Mouse (Mus musculus): ENCODE data around the gene AI467606. TPM values are rescaled to one million over a fixed set of nuclear protein-coding genes. Genes with fewer than 3 reads are reported as not detected.

AI467606 gene
- polyA plus RNA-seq, 2 experiments: 5.3 to 5.6 TPM

GRCm38 (mm10) chr7:127140623-127141404, 49.7 kb downstream of the AI467606 start:
- 62% methylated on average over 7 of the region's 7 CpGs for WGBS
- Histone ChIP-seq H3K27ac (replicated peaks; ENCODE audit: low read depth, low read length) (no peak overlapping the region), H3K9ac (ENCODE audit: low read depth, low read length, severe bottlenecking) (no peak overlapping the region), H3K27me3 (ENCODE audit: control insufficient read depth, insufficient read depth, low read length) (no peaks in the 10 kb centered on the region), H3K4me1 (ENCODE audit: control insufficient read depth, insufficient read depth, low read length) (no peaks in the 10 kb centered on the region), H3K4me3 (replicated peaks; ENCODE audit: low read length) (no peak overlapping the region), H3K9me3 (ENCODE audit: control insufficient read depth, low read length) (no peaks in the 10 kb centered on the region), H3K4me2 (replicated peaks; ENCODE audit: low read depth, low read length, severe bottlenecking) (no peak overlapping the region), H3K36me3 (ENCODE audit: control insufficient read depth, insufficient read depth, low read length) (no peaks in the 10 kb centered on the region)
- DNase-seq (ENCODE audit: low spot score): no peak
- ATAC-seq (ENCODE audit: low FRiP score, low read depth): no peak
- no peak for TF ChIP-seq POLR2A (IDR thresholded peaks at IDR 0.05; ENCODE audit: borderline replicate concordance, extremely low read depth, insufficient read depth, insufficient read length)

- Histone ChIP-seq H3K4me2 (replicated peaks; ENCODE audit: low read depth, low read length, severe bottlenecking) (no peak overlapping the region), H3K27me3 (ENCODE audit: control insufficient read depth, insufficient read depth, low read length) (no peaks in the 10 kb centered on the region), H3K36me3 (ENCODE audit: control insufficient read depth, insufficient read depth, low read length) (no peaks in the 10 kb centered on the region), H3K9me3 (ENCODE audit: control insufficient read depth, low read length) (no peaks in the 10 kb centered on the region), H3K4me1 (ENCODE audit: control insufficient read depth, insufficient read depth, low read length) (no peaks in the 10 kb centered on the region), H3K27ac (replicated peaks; ENCODE audit: low read depth, low read length) (no peak overlapping the region), H3K4me3 (replicated peaks; ENCODE audit: low read length) (no peak overlapping the region), H3K9ac (ENCODE audit: low read depth, low read length, severe bottlenecking) (no peak overlapping the region)
- ATAC-seq (ENCODE audit: low FRiP score, low read depth): no peak
- no peak for DNase-seq (ENCODE audit: low spot score)
- no peak for TF ChIP-seq POLR2A (IDR thresholded peaks at IDR 0.05; ENCODE audit: borderline replicate concordance, extremely low read depth, insufficient read depth, insufficient read length)
- 44% methylated on average over 2 of the region's 2 CpGs for WGBS
Measured at GRCm38 (mm10) chr7:127142214-127142613, 51.1 kb downstream of the AI467606 start.

DNA sequence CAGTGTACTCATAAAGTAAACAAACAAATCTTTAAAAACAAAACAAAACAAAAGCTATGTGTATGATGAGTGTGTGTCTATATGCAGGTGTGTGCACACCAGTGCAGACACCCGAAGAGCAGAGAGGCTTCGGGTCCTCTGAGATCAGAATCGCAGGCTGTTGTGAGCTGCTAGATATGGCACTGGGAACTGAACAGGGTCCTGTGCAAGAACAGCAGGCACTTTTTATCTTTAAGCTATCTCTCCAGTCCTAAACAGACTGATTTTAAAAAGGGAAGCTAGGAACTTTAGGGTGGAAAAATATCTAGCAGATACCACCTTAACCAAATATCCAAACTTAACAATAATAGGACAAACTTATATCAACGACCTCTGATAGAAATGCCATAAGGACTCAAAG, 51.5 kb downstream of the AI467606 start:
- no peak overlapping the region for H3K4me2 ChIP-seq (replicated peaks; ENCODE audit: low read depth, low read length, severe bottlenecking)
- H3K27me3 ChIP-seq (ENCODE audit: control insufficient read depth, insufficient read depth, low read length): no peaks in the 10 kb centered on the region
- no peak overlapping the region for H3K9ac ChIP-seq (ENCODE audit: low read depth, low read length, severe bottlenecking)
- no peaks in the 10 kb centered on the region for H3K4me1 ChIP-seq (ENCODE audit: control insufficient read depth, insufficient read depth, low read length)
- DNase-seq (ENCODE audit: low spot score) (no peak), ATAC-seq (ENCODE audit: low FRiP score, low read depth) (no peak)
- 88% methylated on average over 4 of the region's 4 CpGs for WGBS
- no peak overlapping the region for H3K4me3 ChIP-seq (replicated peaks; ENCODE audit: low read length)
- TF ChIP-seq POLR2A (IDR thresholded peaks at IDR 0.05; ENCODE audit: borderline replicate concordance, extremely low read depth, insufficient read depth, insufficient read length): no peak
- H3K36me3 ChIP-seq (ENCODE audit: control insufficient read depth, insufficient read depth, low read length): no peaks in the 10 kb centered on the region
- H3K27ac ChIP-seq (replicated peaks; ENCODE audit: low read depth, low read length): no peak overlapping the region
- no peaks in the 10 kb centered on the region for H3K9me3 ChIP-seq (ENCODE audit: control insufficient read depth, low read length)

Small RNAs within 50 kb of the gene (microRNA-seq; reads per million reads assigned to microRNA genes)
- not detected for gene Gm44343

Other genes with a start within 250 kb of the AI467606 start
- 1.3 and 2.8 TPM in 2 replicates for gene Doc2a, start 243.9 kb upstream of the AI467606 start, polyA plus RNA-seq (2012; rRNA removed)
- gene Doc2a, start 243.9 kb upstream of the AI467606 start, polyA plus RNA-seq (2014; fragmentation: Nextera tagmentation; extraction: Ambion mirVana): 0.76 and 0.92 TPM in 2 replicates
- gene Hirip3, start 229.4 kb upstream of the AI467606 start, polyA plus RNA-seq (2012; rRNA removed): 55.1 and 120 TPM in 2 replicates
- gene Hirip3, start 229.4 kb upstream of the AI467606 start, polyA plus RNA-seq (2014; fragmentation: Nextera tagmentation; extraction: Ambion mirVana): 15.2 and 16.1 TPM in 2 replicates
- gene Ino80e, start 229.0 kb upstream of the AI467606 start, polyA plus RNA-seq (2012; rRNA removed): 84.3 and 89.8 TPM in 2 replicates
- gene Ino80e, start 229.0 kb upstream of the AI467606 start, polyA plus RNA-seq (2014; fragmentation: Nextera tagmentation; extraction: Ambion mirVana): 86.7 TPM in 2 replicates
- gene Taok2, start 206.7 kb upstream of the AI467606 start, polyA plus RNA-seq (2012; rRNA removed): 106 and 121 TPM in 2 replicates
- 28.5 and 37.1 TPM in 2 replicates for gene Taok2, start 206.7 kb upstream of the AI467606 start, polyA plus RNA-seq (2014; fragmentation: Nextera tagmentation; extraction: Ambion mirVana)
- 33.2 and 41.6 TPM in 2 replicates for gene Tmem219, start 168.4 kb upstream of the AI467606 start, polyA plus RNA-seq (2012; rRNA removed)
- gene Tmem219, start 168.4 kb upstream of the AI467606 start, polyA plus RNA-seq (2014; fragmentation: Nextera tagmentation; extraction: Ambion mirVana): 31.0 and 33.8 TPM in 2 replicates
- 21.4 and 24.4 TPM in 2 replicates for gene Kctd13, start 162.5 kb upstream of the AI467606 start, polyA plus RNA-seq (2012; rRNA removed)
- 14.2 and 16.6 TPM in 2 replicates for gene Kctd13, start 162.5 kb upstream of the AI467606 start, polyA plus RNA-seq (2014; fragmentation: Nextera tagmentation; extraction: Ambion mirVana)
- 0.26 and 1.4 TPM in 2 replicates for gene Asphd1, start 141.8 kb upstream of the AI467606 start, polyA plus RNA-seq (2012; rRNA removed)
- 0.12 and 0.15 TPM in 2 replicates for gene Asphd1, start 141.8 kb upstream of the AI467606 start, polyA plus RNA-seq (2014; fragmentation: Nextera tagmentation; extraction: Ambion mirVana)
- 2.5 and 3.2 TPM in 2 replicates for gene Sez6l2, start 140.8 kb upstream of the AI467606 start, polyA plus RNA-seq (2012; rRNA removed)
- 0.90 and 1.6 TPM in 2 replicates for gene Sez6l2, start 140.8 kb upstream of the AI467606 start, polyA plus RNA-seq (2014; fragmentation: Nextera tagmentation; extraction: Ambion mirVana)
- 123 and 172 TPM in 2 replicates for gene Cdipt, start 115.4 kb upstream of the AI467606 start, polyA plus RNA-seq (2012; rRNA removed)
- gene Cdipt, start 115.4 kb upstream of the AI467606 start, polyA plus RNA-seq (2014; fragmentation: Nextera tagmentation; extraction: Ambion mirVana): 84.8 and 94.0 TPM in 2 replicates
- 1.5 and 1.9 TPM in 2 replicates for gene Cdiptos, start 115.3 kb upstream of the AI467606 start, polyA plus RNA-seq (2012; rRNA removed)
- gene Cdiptos, start 115.3 kb upstream of the AI467606 start, polyA plus RNA-seq (2014; fragmentation: Nextera tagmentation; extraction: Ambion mirVana): 0.83 and 1.2 TPM in 2 replicates
- 7.9 and 8.0 TPM in 2 replicates for gene Mvp, start 76.7 kb upstream of the AI467606 start, polyA plus RNA-seq (2012; rRNA removed)
- 7.3 and 7.9 TPM in 2 replicates for gene Mvp, start 76.7 kb upstream of the AI467606 start, polyA plus RNA-seq (2014; fragmentation: Nextera tagmentation; extraction: Ambion mirVana)
- 3.2 and 4.3 TPM in 2 replicates for gene Pagr1b, start 74.9 kb upstream of the AI467606 start, polyA plus RNA-seq (2012; rRNA removed)
- 0.61 TPM in 1 of 2 replicates, not detected in the other for gene Pagr1b, start 74.9 kb upstream of the AI467606 start, polyA plus RNA-seq (2014; fragmentation: Nextera tagmentation; extraction: Ambion mirVana)
- 27.0 and 31.9 TPM in 2 replicates for gene Pagr1a, start 74.0 kb upstream of the AI467606 start, polyA plus RNA-seq (2012; rRNA removed)
- gene Pagr1a, start 74.0 kb upstream of the AI467606 start, polyA plus RNA-seq (2014; fragmentation: Nextera tagmentation; extraction: Ambion mirVana): 47.6 and 63.6 TPM in 2 replicates
- gene Gm42742, start 70.3 kb upstream of the AI467606 start, polyA plus RNA-seq (2012; rRNA removed): 111 and 143 TPM in 2 replicates
- gene Gm42742, start 70.3 kb upstream of the AI467606 start, polyA plus RNA-seq (2014; fragmentation: Nextera tagmentation; extraction: Ambion mirVana): 26.8 and 37.7 TPM in 2 replicates
- gene Prrt2, start 70.1 kb upstream of the AI467606 start, polyA plus RNA-seq (2012; rRNA removed): 74.6 and 130 TPM in 2 replicates
- 21.2 and 21.3 TPM in 2 replicates for gene Prrt2, start 70.1 kb upstream of the AI467606 start, polyA plus RNA-seq (2014; fragmentation: Nextera tagmentation; extraction: Ambion mirVana)
- 298 and 365 TPM in 2 replicates for gene Maz, start 64.3 kb upstream of the AI467606 start, polyA plus RNA-seq (2012; rRNA removed)
- gene Maz, start 64.3 kb upstream of the AI467606 start, polyA plus RNA-seq (2014; fragmentation: Nextera tagmentation; extraction: Ambion mirVana): 66.7 and 81.4 TPM in 2 replicates
- 57.4 and 68.4 TPM in 2 replicates for gene Kif22, start 48.9 kb upstream of the AI467606 start, polyA plus RNA-seq (2012; rRNA removed)
- 87.2 and 92.8 TPM in 2 replicates for gene Kif22, start 48.9 kb upstream of the AI467606 start, polyA plus RNA-seq (2014; fragmentation: Nextera tagmentation; extraction: Ambion mirVana)
- gene Zg16, start 4.0 kb upstream of the AI467606 start, polyA plus RNA-seq (2012; rRNA removed): 0.45 TPM in 1 of 2 replicates, not detected in the other
- gene Zg16, start 4.0 kb upstream of the AI467606 start, polyA plus RNA-seq (2014; fragmentation: Nextera tagmentation; extraction: Ambion mirVana): not detected in 2 replicates
- 6.0 and 6.5 TPM in 2 replicates for gene Qprt, start 30.9 kb downstream of the AI467606 start, polyA plus RNA-seq (2012; rRNA removed)
- gene Qprt, start 30.9 kb downstream of the AI467606 start, polyA plus RNA-seq (2014; fragmentation: Nextera tagmentation; extraction: Ambion mirVana): 3.9 and 4.3 TPM in 2 replicates
- 0.73 and 0.87 TPM in 2 replicates for gene Spn, start 46.5 kb downstream of the AI467606 start, polyA plus RNA-seq (2012; rRNA removed)
- 0.37 and 0.44 TPM in 2 replicates for gene Spn, start 46.5 kb downstream of the AI467606 start, polyA plus RNA-seq (2014; fragmentation: Nextera tagmentation; extraction: Ambion mirVana)
- gene Cd2bp2, start 104.7 kb downstream of the AI467606 start, polyA plus RNA-seq (2012; rRNA removed): 84.2 and 110 TPM in 2 replicates
- gene Cd2bp2, start 104.7 kb downstream of the AI467606 start, polyA plus RNA-seq (2014; fragmentation: Nextera tagmentation; extraction: Ambion mirVana): 54.2 and 61.0 TPM in 2 replicates
- 40.8 and 46.8 TPM in 2 replicates for gene Tbc1d10b, start 117.1 kb downstream of the AI467606 start, polyA plus RNA-seq (2012; rRNA removed)
- 27.1 and 29.3 TPM in 2 replicates for gene Tbc1d10b, start 117.1 kb downstream of the AI467606 start, polyA plus RNA-seq (2014; fragmentation: Nextera tagmentation; extraction: Ambion mirVana)
- 555 and 1,104 TPM in 2 replicates for gene Mylpf, start 117.5 kb downstream of the AI467606 start, polyA plus RNA-seq (2012; rRNA removed)
- gene Mylpf, start 117.5 kb downstream of the AI467606 start, polyA plus RNA-seq (2014; fragmentation: Nextera tagmentation; extraction: Ambion mirVana): 413 and 609 TPM in 2 replicates
- gene Zfp553, start 141.7 kb downstream of the AI467606 start, polyA plus RNA-seq (2012; rRNA removed): 22.5 and 24.9 TPM in 2 replicates
- gene Zfp553, start 141.7 kb downstream of the AI467606 start, polyA plus RNA-seq (2014; fragmentation: Nextera tagmentation; extraction: Ambion mirVana): 19.4 and 20.1 TPM in 2 replicates
- gene Sept1, start 141.8 kb downstream of the AI467606 start, polyA plus RNA-seq (2012; rRNA removed): 14.9 and 22.2 TPM in 2 replicates
- 15.3 and 18.6 TPM in 2 replicates for gene Sept1, start 141.8 kb downstream of the AI467606 start, polyA plus RNA-seq (2014; fragmentation: Nextera tagmentation; extraction: Ambion mirVana)
- gene Zfp771, start 152.9 kb downstream of the AI467606 start, polyA plus RNA-seq (2012; rRNA removed): 115 and 161 TPM in 2 replicates
- gene Zfp771, start 152.9 kb downstream of the AI467606 start, polyA plus RNA-seq (2014; fragmentation: Nextera tagmentation; extraction: Ambion mirVana): 66.2 and 71.2 TPM in 2 replicates
- gene Dctpp1, start 169.3 kb downstream of the AI467606 start, polyA plus RNA-seq (2012; rRNA removed): 100 and 120 TPM in 2 replicates
- gene Dctpp1, start 169.3 kb downstream of the AI467606 start, polyA plus RNA-seq (2014; fragmentation: Nextera tagmentation; extraction: Ambion mirVana): 169 and 177 TPM in 2 replicates
- gene Sephs2, start 182.7 kb downstream of the AI467606 start, polyA plus RNA-seq (2012; rRNA removed): 22.2 and 24.3 TPM in 2 replicates
- 74.7 and 79.3 TPM in 2 replicates for gene Sephs2, start 182.7 kb downstream of the AI467606 start, polyA plus RNA-seq (2014; fragmentation: Nextera tagmentation; extraction: Ambion mirVana)
- 1.5 and 2.0 TPM in 2 replicates for gene Itgal, start 204.9 kb downstream of the AI467606 start, polyA plus RNA-seq (2012; rRNA removed)
- 0.88 and 1.2 TPM in 2 replicates for gene Itgal, start 204.9 kb downstream of the AI467606 start, polyA plus RNA-seq (2014; fragmentation: Nextera tagmentation; extraction: Ambion mirVana)

All from limb, embryonic 14.5 days (tissue).